Mouse (Mus musculus): ENCODE results near the gene Nfyb.

Gene Nfyb

DNA sequence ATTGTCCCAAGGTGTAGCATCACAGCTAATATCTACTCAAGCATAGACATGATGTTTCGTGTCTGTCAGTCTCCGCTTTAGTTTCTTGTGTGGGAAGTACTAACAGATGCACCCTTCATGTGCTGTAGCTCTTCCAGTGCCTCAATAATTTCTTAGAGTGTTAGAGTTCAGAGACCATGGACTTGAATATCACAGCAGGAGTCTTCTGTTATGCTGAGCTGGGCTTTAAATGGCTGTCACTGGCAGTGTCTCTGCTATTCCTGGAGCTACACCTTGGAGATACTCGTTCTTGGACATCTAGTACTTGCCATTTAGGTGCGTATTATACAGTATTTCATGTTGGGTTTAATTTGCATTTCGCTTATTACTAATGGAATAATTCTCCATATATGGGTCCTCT, 18.6 kb downstream of the Nfyb start:
- in situ Hi-C loops (cut with MboI, MseI) = no loop called here

DNA sequence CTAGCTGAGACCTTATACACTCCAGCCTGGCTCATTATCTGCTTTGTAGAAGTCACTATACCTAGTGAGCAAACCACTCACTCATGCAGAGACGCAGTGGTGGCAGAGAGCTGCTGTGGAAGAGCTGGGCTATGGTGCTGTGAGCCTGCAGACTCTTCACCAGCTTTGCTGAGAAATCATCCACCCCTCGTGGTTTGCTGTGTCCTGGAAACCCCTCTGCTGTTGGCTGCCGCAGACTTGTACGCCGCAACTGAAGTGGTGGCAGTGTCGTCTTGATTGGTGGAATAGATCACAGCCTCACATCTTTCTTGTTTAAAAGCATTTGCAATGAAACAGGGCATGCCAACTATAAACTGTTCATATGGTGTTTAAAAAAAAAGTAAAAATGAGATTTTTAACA, 19.6 kb downstream of the Nfyb start:
- in situ Hi-C loops (cut with MboI, MseI) = no loop called here

- in situ Hi-C loops (cut with MboI, MseI) = no loop called here
Measured at GRCm38 (mm10) chr10:82742578-82742977, 21.4 kb downstream of the Nfyb start.

DNA sequence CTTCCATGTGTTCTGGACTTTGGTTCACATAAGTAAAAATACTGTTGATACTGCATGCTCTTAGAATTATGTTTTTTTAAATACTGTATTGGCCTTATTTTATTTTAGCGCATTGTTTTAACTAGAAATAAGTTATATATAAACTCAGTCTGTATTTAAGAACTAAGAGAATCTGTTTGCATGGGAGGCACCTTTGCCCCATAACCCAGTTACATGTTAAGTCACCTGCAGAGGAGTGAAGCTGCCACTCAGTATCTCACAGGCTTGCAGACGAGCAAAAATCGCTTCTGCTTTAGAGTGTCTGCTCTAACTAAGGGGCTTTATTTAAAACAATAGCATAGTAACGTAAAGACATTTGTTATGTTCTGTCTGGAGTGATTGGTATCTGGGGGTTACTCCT, 22.1 kb downstream of the Nfyb start:
- in situ Hi-C loops (cut with MboI, MseI) = no loop called here

DNA sequence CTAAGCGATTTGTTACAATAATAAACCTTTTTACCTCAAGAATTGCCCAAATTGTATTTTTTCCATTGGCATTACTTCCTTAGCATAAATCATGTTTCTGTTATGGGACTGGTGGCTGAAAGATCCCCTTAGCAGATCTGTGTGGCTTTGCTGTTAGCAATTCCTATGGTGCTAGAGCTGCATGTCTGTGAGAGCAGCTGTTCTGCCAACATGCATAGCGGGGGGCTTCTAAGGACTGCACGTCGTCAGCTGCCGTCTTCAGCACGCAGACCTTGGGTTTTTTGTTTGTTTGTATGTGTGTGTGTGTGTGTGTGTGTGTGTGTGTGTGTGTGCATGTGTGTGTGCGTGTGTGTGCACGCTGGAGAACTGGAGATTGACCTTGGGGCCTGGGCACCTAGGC, 22.6 kb downstream of the Nfyb start:
- in situ Hi-C loops (cut with MboI, MseI) = no loop called here

DNA sequence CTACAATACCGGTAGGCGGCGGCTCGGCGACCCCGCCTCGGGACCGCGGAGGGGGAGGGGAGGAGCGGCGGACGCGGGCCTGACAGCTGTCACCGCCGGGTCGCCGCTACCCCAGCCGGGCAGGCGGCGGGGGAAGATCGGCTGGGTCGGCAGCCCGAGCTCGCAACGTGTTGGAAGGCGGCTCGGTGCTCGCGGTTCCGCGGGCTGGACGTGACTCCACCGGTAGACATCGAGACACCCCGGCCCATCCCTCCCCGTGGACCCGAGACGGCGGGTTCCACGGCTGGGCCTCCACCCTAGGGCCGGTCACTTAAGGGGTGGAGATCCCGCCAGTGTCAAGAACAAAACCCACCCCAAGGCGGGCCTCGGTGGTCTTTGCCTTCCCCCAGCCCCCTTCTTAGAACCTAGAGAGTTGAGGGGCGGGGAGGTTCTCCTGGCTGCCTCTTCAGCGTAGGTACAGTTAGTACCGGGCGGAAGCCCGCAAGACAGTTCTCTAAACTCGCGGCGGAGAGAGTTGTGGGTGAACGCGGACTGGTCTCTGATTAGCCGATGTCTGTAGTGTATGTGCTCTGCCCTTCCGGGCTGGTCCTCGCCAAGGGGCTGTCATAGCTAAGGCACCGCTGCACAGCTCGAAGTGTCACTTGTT, 64.5 kb downstream of the Nfyb start:
- in situ Hi-C loops (cut with MboI, MseI) = no loop called here

DNA sequence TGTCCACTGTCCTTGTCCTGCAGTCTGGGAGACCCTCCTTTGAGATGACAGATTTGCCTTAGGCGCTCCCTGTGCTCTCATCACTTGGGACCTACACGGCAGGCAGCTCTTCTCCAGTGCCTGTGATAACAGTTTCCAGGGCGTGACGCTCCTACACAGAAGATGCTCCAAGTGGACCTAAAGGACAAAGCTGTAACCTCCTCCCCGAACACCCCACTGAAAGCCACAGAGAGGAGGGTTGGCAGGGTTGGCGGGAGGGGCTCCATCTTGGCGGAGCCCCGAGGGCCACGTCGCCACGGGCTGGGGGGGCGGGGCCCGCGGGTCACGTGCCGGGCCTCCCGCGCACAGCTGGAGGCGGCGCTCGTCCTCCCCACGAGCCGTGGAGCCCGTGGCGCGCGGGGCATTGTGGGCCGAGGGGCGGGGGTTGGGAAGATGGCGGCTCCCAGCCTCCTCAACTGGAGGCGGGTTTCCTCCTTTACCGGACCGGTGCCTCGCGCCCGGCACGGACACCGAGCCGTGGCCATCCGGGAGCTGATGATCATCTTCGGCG, 65.2 kb downstream of the Nfyb start:
- in situ Hi-C loops (cut with MboI, MseI) = no loop called here
